Mouse (Mus musculus) brain, embryonic 14.5 days (tissue): ENCODE results near the gene Mob1b.

Experiments
- CTCF ChIP-seq: fragments of 200-500 bp; IDR thresholded peaks from 2 replicates; pipeline ENCODE4 v1.5.1; 2012; ENCODE audit warnings: inconsistent platforms, mild to moderate bottlenecking, moderate library complexity, borderline replicate concordance; ENCODE audit not compliant: insufficient read depth, insufficient read length; ENCODE audit errors: extremely low read depth
- POLR2A ChIP-seq: fragments of 200-500 bp; IDR thresholded peaks from 2 replicates; pipeline ENCODE4 v1.6.1; 2012; ENCODE audit warnings: mild to moderate bottlenecking, inconsistent platforms, borderline replicate concordance; ENCODE audit not compliant: poor library complexity, insufficient read depth, insufficient read length, severe bottlenecking; ENCODE audit errors: extremely low read depth

GRCm38 (mm10) chr5:88793676-88794075, 73.0 kb downstream of the Mob1b start:
- TF ChIP-seq CTCF = no peak
- no peak for TF ChIP-seq POLR2A
